In genomic region chr5:136929073-136929472, GRCm38 (mm10) we compare ENCODE assay signal across 8 mouse cellular contexts. TPM values are rescaled to one million over a fixed set of nuclear protein-coding genes. Genes with fewer than 3 reads are reported as not detected.
A peak's percentile ranks its signal among the peaks of the same experiment; 100 is the strongest.
DNase-seq lines count a peak whose midpoint lies in the region; ATAC-seq and TF ChIP-seq lines count a peak whose summit lies in the region.

No protein-coding gene starts in this region.

- intact Hi-C loops in gastrocnemius, postnatal 14 days (cut with DNase I; ENCODE audit: low total_unique reads), result loop anchor here (2.0 kb wide), 1 partner anchor 42 kb away; no protein-coding TSS in a partner anchor
- intact Hi-C loops in left cerebral cortex, adult 2 months (cut with DNase I), result loop anchor here (1.0 to 2.0 kb wide), 2 partner anchors 40 to 180 kb away; no protein-coding TSS in a partner anchor

- no peak overlapping the region for H3K4me3 ChIP-seq in cortical plate, adult 2 months (ENCODE audit: insufficient read depth, low read length)
- H3K4me3 ChIP-seq in left cerebral cortex, adult 2 months, result no peak overlapping the region

- H3K4me1 ChIP-seq in cortical plate, adult 2 months (ENCODE audit: control insufficient read depth, insufficient read depth, low read length), result no peaks in the 10 kb centered on the region; the same call in 1 of the 2 replicates

- no peak overlapping the region for H3K27ac ChIP-seq in cortical plate, adult 2 months (ENCODE audit: insufficient read depth, low read length)
- H3K27ac ChIP-seq in left cerebral cortex, adult 2 months, result no peak overlapping the region

- no peak for TF ChIP-seq POLR2A in cortical plate, adult 2 months (IDR thresholded peaks at IDR 0.05; ENCODE audit: extremely low read depth, insufficient read depth, low read length)

- peak; percentile 88 for DNase-seq in adipocyte (ENCODE audit: low spot score)
- DNase-seq in gastrocnemius, postnatal 14 days, result peak; percentile 77
- peak; percentile 90 for DNase-seq in induced T-regulatory cell, adult 2 months (ENCODE audit: low read depth)
- peak; percentile 80 to 87 for DNase-seq in left cerebral cortex, adult 2 months (ENCODE audit: extremely low spot score in 1 of 2, low spot score in 2 of 2)
- peak; percentile 87 for DNase-seq in right cerebral cortex, postnatal 14 days
- DNase-seq in urinary bladder, postnatal 14 days (ENCODE audit: low spot score), result peak; percentile 85

- peak; percentile 98 for ATAC-seq in megakaryocyte progenitor cell, adult 5-6 weeks (replicated peaks; ENCODE audit: poor library complexity)

- TF ChIP-seq CTCF in cortical plate, adult 2 months (IDR thresholded peaks at IDR 0.05; ENCODE audit: extremely low read depth, insufficient read depth, low read length), result peak; percentile 98
- TF ChIP-seq CTCF in left cerebral cortex, adult 2 months (IDR thresholded peaks at IDR 0.05), result peak; percentile 96

RNA-seq across cellular contexts. Expression of gene Ift22, which starts 21.1 kb away (rescaled TPM):
- 79.9 and 82.6 TPM in 2 replicates for polyA plus RNA-seq in cortical plate, adult 2 months (2012; rRNA removed)
- total RNA-seq in gastrocnemius, postnatal 14 days (2021), result 1 to 10 TPM; 5.4 to 6.2 TPM
- 10 to 100 TPM; 94.8 to 95.0 TPM for total RNA-seq in left cerebral cortex, adult 2 months (2021)
- 24.7 and 43.5 TPM in 2 replicates for total RNA-seq in megakaryocyte progenitor cell, adult 5-6 weeks (2015)
- 6.6 and 9.8 TPM in 2 replicates for total RNA-seq in megakaryocyte progenitor cell, adult 5-6 weeks (2017)

RNA-seq across cellular contexts. Expression of gene Fis1, which starts 24.0 kb away (rescaled TPM):
- polyA plus RNA-seq in cortical plate, adult 2 months (2012; rRNA removed), result 416 and 433 TPM in 2 replicates
- total RNA-seq in gastrocnemius, postnatal 14 days (2021), result 100 to 1,000 TPM; 154 to 159 TPM
- 100 to 1,000 TPM; 256 to 271 TPM for total RNA-seq in left cerebral cortex, adult 2 months (2021)
- total RNA-seq in megakaryocyte progenitor cell, adult 5-6 weeks (2015), result 227 and 237 TPM in 2 replicates
- total RNA-seq in megakaryocyte progenitor cell, adult 5-6 weeks (2017), result 110 and 121 TPM in 2 replicates

RNA-seq across cellular contexts. Expression of gene Cldn15, which starts 37.3 kb away (rescaled TPM):
- polyA plus RNA-seq in cortical plate, adult 2 months (2012; rRNA removed), result 0.21 and 0.33 TPM in 2 replicates
- total RNA-seq in gastrocnemius, postnatal 14 days (2021), result 1 to 10 TPM; 2.0 to 2.1 TPM
- under 1 TPM; 0.30 to 0.32 TPM for total RNA-seq in left cerebral cortex, adult 2 months (2021)
- total RNA-seq in megakaryocyte progenitor cell, adult 5-6 weeks (2015), result 61.8 and 69.7 TPM in 2 replicates
- total RNA-seq in megakaryocyte progenitor cell, adult 5-6 weeks (2017), result 48.5 and 50.4 TPM in 2 replicates

RNA-seq across cellular contexts. Expression of gene Col26a1, which starts 46.1 kb away (rescaled TPM):
- 22.7 and 29.9 TPM in 2 replicates for polyA plus RNA-seq in cortical plate, adult 2 months (2012; rRNA removed)
- 10 to 100 TPM; 11.7 to 13.5 TPM for total RNA-seq in gastrocnemius, postnatal 14 days (2021)
- 10 to 100 TPM in 1 of 2 experiments, 1 to 10 TPM in 1; 9.4 to 12.8 TPM for total RNA-seq in left cerebral cortex, adult 2 months (2021)
- total RNA-seq in megakaryocyte progenitor cell, adult 5-6 weeks (2015), result not detected in 2 replicates
- total RNA-seq in megakaryocyte progenitor cell, adult 5-6 weeks (2017), result not detected in 2 replicates

RNA-seq across cellular contexts. Expression of gene Plod3, which starts 57.7 kb away (rescaled TPM):
- polyA plus RNA-seq in cortical plate, adult 2 months (2012; rRNA removed), result 34.5 and 36.6 TPM in 2 replicates
- 10 to 100 TPM; 21.8 to 24.3 TPM for total RNA-seq in gastrocnemius, postnatal 14 days (2021)
- 10 to 100 TPM; 38.7 to 39.1 TPM for total RNA-seq in left cerebral cortex, adult 2 months (2021)
- total RNA-seq in megakaryocyte progenitor cell, adult 5-6 weeks (2015), result 70.5 and 80.3 TPM in 2 replicates
- total RNA-seq in megakaryocyte progenitor cell, adult 5-6 weeks (2017), result 154 and 176 TPM in 2 replicates

Comparison
In these comparisons a context has a peak if more than half of its experiments do, and no peak if none do; other contexts are left out.
1. RNA of gene Cldn15, which starts 37.3 kb away (total RNA-seq): 48.5 to 69.7 TPM in megakaryocyte progenitor cell, adult 5-6 weeks; 2.0 to 2.1 TPM in gastrocnemius, postnatal 14 days and 0.30 to 0.32 TPM in left cerebral cortex, adult 2 months; every median in the first group is over 10 times any median in the second.
2. Peak in every context shown above with its lines, with median percentiles within 50 percentile points of each other: DNase-seq.